8 mouse cellular contexts compared by ENCODE assay signal in genomic region chr1:59764407-59764971, GRCm38 (mm10). TPM values are rescaled to one million over a fixed set of nuclear protein-coding genes. Genes with fewer than 3 reads are reported as not detected.
DNase-seq lines count a peak whose midpoint lies in the region; ATAC-seq and TF ChIP-seq lines count a peak whose summit lies in the region.

No protein-coding gene starts in this region.

- in situ Hi-C loops in CH12.LX (cut with MboI; ENCODE audit: low pct_ligation_motif_present, low pct_unique_long_range_greater_than_20kb, low sequenced_read_pairs) = loop anchor here (25.0 kb wide), 1 partner anchor 223 kb away; no protein-coding TSS in a partner anchor

- H3K4me2 ChIP-seq in CH12.LX (ENCODE audit: insufficient read depth, low read depth, poor library complexity, severe bottlenecking) = peak overlapping the region; percentile 30; the same call in 1 of the 2 replicates
- H3K4me2 ChIP-seq in forebrain, embryonic 13.5 days = peak overlapping the region; percentile 81
- peak overlapping the region; percentile 78 for H3K4me2 ChIP-seq in neural tube, embryonic 15.5 days

- DNase-seq in CH12.LX (ENCODE audit: extremely low read depth) = peak; percentile 44
- DNase-seq in heart, postnatal 10 days = peak; percentile 66
- DNase-seq in layer of hippocampus, adult 2 months (ENCODE audit: low spot score in 2 of 2) = peak; percentile 13 to 27
- peak; percentile 72 for DNase-seq in lung, adult 2 months
- DNase-seq in thymus, postnatal 0 days (ENCODE audit: low spot score) = peak; percentile 23

- H3K9ac ChIP-seq in CH12.LX (ENCODE audit: insufficient read depth, low read depth) = peak overlapping the region; percentile 78
- H3K9ac ChIP-seq in forebrain, embryonic 13.5 days = peak overlapping the region; percentile 94
- peak overlapping the region; percentile 94 for H3K9ac ChIP-seq in neural tube, embryonic 15.5 days (replicated peaks)

- no peak for TF ChIP-seq CTCF in CH12.LX (conservative IDR thresholded peaks at IDR 0.05 in 1 of 2, IDR thresholded peaks at IDR 0.05 in 1 of 2; ENCODE audit: low read depth in 2 of 2, low read length in 2 of 2)
- TF ChIP-seq CTCF in layer of hippocampus, adult 2 months (conservative IDR thresholded peaks at IDR 0.05) = no peak
- TF ChIP-seq CTCF in lung, adult 2 months (IDR thresholded peaks at IDR 0.05; ENCODE audit: insufficient read depth, low read length) = no peak

- under 1% methylated on average over 27 of the region's 27 CpGs for WGBS in forebrain, embryonic 13.5 days
- WGBS in lung, adult 2 months = under 1% methylated on average over 27 of the region's 27 CpGs
- under 1% methylated on average over 27 of the region's 27 CpGs for WGBS in neural tube, embryonic 15.5 days

- no peak for TF ChIP-seq EP300 in CH12.LX (IDR thresholded peaks at IDR 0.05; ENCODE audit: low read length)

- H3K4me3 ChIP-seq in CH12.LX (replicated peaks in 1 of 3; ENCODE audit: low read depth in 2 of 3, low read length in 2 of 3, poor library complexity in 1 of 3) = peak overlapping the region; percentile 73 to 81 (median 74)
- peak overlapping the region; percentile 86 for H3K4me3 ChIP-seq in forebrain, embryonic 13.5 days
- peak overlapping the region; percentile 94 for H3K4me3 ChIP-seq in layer of hippocampus, adult 2 months
- H3K4me3 ChIP-seq in lung, adult 2 months (replicated peaks; ENCODE audit: extremely low read depth, low read depth, low read length) = peak overlapping the region; percentile 94
- peak overlapping the region; percentile 99 for H3K4me3 ChIP-seq in neural tube, embryonic 15.5 days (replicated peaks)

- H3K9me3 ChIP-seq in CH12.LX (replicated peaks; ENCODE audit: low read length) = no peaks in the 10 kb centered on the region
- no peaks in the 10 kb centered on the region for H3K9me3 ChIP-seq in forebrain, embryonic 13.5 days (replicated peaks)
- H3K9me3 ChIP-seq in neural tube, embryonic 15.5 days (replicated peaks) = no peaks in the 10 kb centered on the region

- no peaks in the 10 kb centered on the region for H3K36me3 ChIP-seq in CH12.LX (replicated peaks in 1 of 2; ENCODE audit: control insufficient read depth in 1 of 2, insufficient read depth in 1 of 2, low read length in 1 of 2)
- peaks cover 6% of the 10 kb centered on the region; the same call in 1 of the 2 replicates for H3K36me3 ChIP-seq in forebrain, embryonic 13.5 days (ENCODE audit: poor library complexity, severe bottlenecking)
- no peaks in the 10 kb centered on the region for H3K36me3 ChIP-seq in neural tube, embryonic 15.5 days

- peaks cover 8% of the 10 kb centered on the region for H3K79me2 ChIP-seq in CH12.LX (replicated peaks; ENCODE audit: control insufficient read depth, extremely low read depth, insufficient read depth, poor library complexity, severe bottlenecking)

- H3K27ac ChIP-seq in CH12.LX (ENCODE audit: insufficient read depth, low read depth) = no peak overlapping the region
- H3K27ac ChIP-seq in forebrain, embryonic 13.5 days = peak overlapping the region; percentile 98
- peak overlapping the region; percentile 97 for H3K27ac ChIP-seq in layer of hippocampus, adult 2 months
- H3K27ac ChIP-seq in neural tube, embryonic 15.5 days (replicated peaks) = peak overlapping the region; percentile 99

- intact Hi-C loops in heart, postnatal 10 days (cut with DNase I) = loop anchor here (5.0 kb wide), 1 partner anchor 33 kb away; no protein-coding TSS in a partner anchor

- TF ChIP-seq POLR2A in CH12.LX (IDR thresholded peaks at IDR 0.05; ENCODE audit: low read depth, low read length) = peak; percentile 18; the same call in 1 of the 2 replicates
- peak; percentile 70; the same call in 1 of the 2 replicates for TF ChIP-seq POLR2A in lung, adult 2 months (IDR thresholded peaks at IDR 0.05; ENCODE audit: borderline replicate concordance, extremely low read depth, low read depth, low read length)

- H3K4me1 ChIP-seq in CH12.LX (ENCODE audit: control insufficient read depth in 1 of 2, insufficient read depth in 2 of 2) = peaks cover 0 to 15% of the 10 kb centered on the region in 2 experiments; a peak in 2 of 4 replicates
- peaks cover 28% of the 10 kb centered on the region for H3K4me1 ChIP-seq in forebrain, embryonic 13.5 days
- peaks cover 10% of the 10 kb centered on the region for H3K4me1 ChIP-seq in lung, adult 2 months (ENCODE audit: control insufficient read depth, insufficient read depth, low read length)
- peaks cover 20% of the 10 kb centered on the region for H3K4me1 ChIP-seq in neural tube, embryonic 15.5 days

- no peaks in the 10 kb centered on the region for H3K27me3 ChIP-seq in CH12.LX (replicated peaks)
- H3K27me3 ChIP-seq in forebrain, embryonic 13.5 days = no peaks in the 10 kb centered on the region
- H3K27me3 ChIP-seq in neural tube, embryonic 15.5 days (replicated peaks) = no peaks in the 10 kb centered on the region

- dilution Hi-C loops in CH12.LX (cut with MboI; ENCODE audit: extremely low pct_ligation_motif_present, extremely low pct_unique_long_range_greater_than_20kb, low sequenced_read_pairs) = no loop called here

- peak; percentile 28; the same call in 1 of the 2 replicates for ATAC-seq in cerebellum, adult (ENCODE audit: insufficient number of reproducible peaks, low FRiP score, low TSS enrichment)
- no peak for ATAC-seq in forebrain, embryonic 13.5 days
- no peak for ATAC-seq in neural tube, embryonic 15.5 days (ENCODE audit: low FRiP score)

- TF ChIP-seq RAD21 in CH12.LX (IDR thresholded peaks at IDR 0.05; ENCODE audit: low read depth, low read length) = no peak

TF ChIP-seq in CH12.LX, 34 proteins besides CTCF, POLR2A, EP300 and RAD21:
- peak; percentile 36; the same call in 1 of the 2 replicates for TF ChIP-seq SIN3A (IDR thresholded peaks at IDR 0.05; ENCODE audit: low read length)
- TF ChIP-seq JUN (IDR thresholded peaks at IDR 0.05; ENCODE audit: insufficient read depth, low read depth, low read length) = no peak
- no peak for TF ChIP-seq USF1 (IDR thresholded peaks at IDR 0.05; ENCODE audit: low read depth, low read length)
- TF ChIP-seq TCF12 (IDR thresholded peaks at IDR 0.05; ENCODE audit: low read depth, low read length) = 0 out of 2 replicates have a peak, but pooled peaks have one; percentile 10
- TF ChIP-seq NRF1 (IDR thresholded peaks at IDR 0.05; ENCODE audit: low read depth, low read length) = no peak
- no peak for TF ChIP-seq BHLHE40 (IDR thresholded peaks at IDR 0.05; ENCODE audit: low read depth, low read length)
- no peak for TF ChIP-seq MAX (IDR thresholded peaks at IDR 0.05; ENCODE audit: low read length)
- TF ChIP-seq ETS1 (conservative IDR thresholded peaks at IDR 0.05; ENCODE audit: low read depth, low read length) = no peak
- TF ChIP-seq ZC3H11A (IDR thresholded peaks at IDR 0.05; ENCODE audit: low read depth, low read length) = no peak
- no peak for TF ChIP-seq TBP (conservative IDR thresholded peaks at IDR 0.05; ENCODE audit: low read depth, low read length)
- TF ChIP-seq MYC (IDR thresholded peaks at IDR 0.05; ENCODE audit: low read depth, low read length) = no peak
- TF ChIP-seq RCOR1 (conservative IDR thresholded peaks at IDR 0.05; ENCODE audit: low read depth, low read length) = no peak
- peak; percentile 48 for TF ChIP-seq MXI1 (IDR thresholded peaks at IDR 0.05; ENCODE audit: low read depth, low read length)
- TF ChIP-seq IRF4 (IDR thresholded peaks at IDR 0.05; ENCODE audit: low read depth, low read length) = peak; percentile 44; the same call in 1 of the 2 replicates
- no peak for TF ChIP-seq MAZ (IDR thresholded peaks at IDR 0.05; ENCODE audit: low read depth, low read length)
- no peak for TF ChIP-seq ZKSCAN1 (IDR thresholded peaks at IDR 0.05; ENCODE audit: borderline replicate concordance, low read depth, low read length)
- TF ChIP-seq POLR2AphosphoS2 (IDR thresholded peaks at IDR 0.05; ENCODE audit: low read depth, low read length) = no peak
- TF ChIP-seq E2F4 (IDR thresholded peaks at IDR 0.05; ENCODE audit: insufficient replicate concordance, low read depth, low read length) = no peak
- TF ChIP-seq USF2 (conservative IDR thresholded peaks at IDR 0.05; ENCODE audit: low read depth, low read length) = no peak
- TF ChIP-seq UBTF (IDR thresholded peaks at IDR 0.05; ENCODE audit: low read depth, low read length) = no peak

RNA-seq across cellular contexts. Expression of gene Bmpr2, which starts 1.3 kb away (rescaled TPM):
- total RNA-seq in CH12.LX (2012; rRNA removed) = 3.1 and 3.6 TPM in 2 replicates
- total RNA-seq in CH12.LX (2014; rRNA removed) = 4.8 and 5.0 TPM in 2 replicates
- polyA plus RNA-seq in CH12.LX (2012; ENCODE audit: insufficient read length, low read depth) = 3.6 and 4.7 TPM in 2 replicates
- polyA plus RNA-seq in forebrain, embryonic 13.5 days (2015; fragmentation: Nextera tagmentation; extraction: Ambion mirVana) = 12.4 and 12.6 TPM in 2 replicates
- 10 to 100 TPM; 51.1 to 52.2 TPM for total RNA-seq in heart, postnatal 10 days (2021)
- total RNA-seq in layer of hippocampus, adult 2 months (2021) = 10 to 100 TPM; 90.3 to 91.2 TPM
- 41.0 and 55.7 TPM in 2 replicates for polyA plus RNA-seq in lung, adult 2 months (2012; rRNA removed)
- polyA plus RNA-seq in neural tube, embryonic 15.5 days (2015; fragmentation: Nextera tagmentation; extraction: Ambion mirVana) = 9.4 and 10.5 TPM in 2 replicates
- 2.7 and 3.4 TPM in 2 replicates for polyA plus RNA-seq in thymus, postnatal 0 days (2015; fragmentation: Nextera tagmentation; extraction: Ambion mirVana)

Comparison
In these comparisons a context has a peak if more than half of its experiments do, and no peak if none do; other contexts are left out.
1. DNase-seq: peak in every context shown above with its lines; median percentile 72 in lung, adult 2 months; 66 in heart, postnatal 10 days; 44 in CH12.LX; 23 in thymus, postnatal 0 days; 20 in layer of hippocampus, adult 2 months.
2. H3K4me2 ChIP-seq: peak in every context shown above with its lines; median percentile 81 in forebrain, embryonic 13.5 days; 78 in neural tube, embryonic 15.5 days; 30 in CH12.LX.